Mouse (Mus musculus) lung, postnatal 0 days (tissue): ENCODE results near the gene Slc39a7.

Experiments
- CTCF ChIP-seq: IDR thresholded peaks from 2 replicates; pipeline ENCODE4 v1.5.1; 2016; ENCODE audit warnings: antibody characterized with exemption, mild to moderate bottlenecking
- EP300 ChIP-seq: IDR thresholded peaks from 2 replicates; pipeline ENCODE4 v1.6.1; 2016; ENCODE audit warnings: antibody characterized with exemption, mild to moderate bottlenecking, control low read depth

- peak; percentile 38 for TF ChIP-seq CTCF
- TF ChIP-seq EP300, result no peak
Observed at GRCm38 (mm10) chr17:34030861-34031326, 588 bp downstream of the Slc39a7 start.
